Mouse (Mus musculus): ENCODE data around the gene Wiz. TPM values are rescaled to one million over a fixed set of nuclear protein-coding genes. Genes with fewer than 3 reads are reported as not detected.

Gene Wiz
- total RNA-seq, 1 experiment from 2014 or later = 58.3 TPM

- DNase-seq = no peak
These were observed 40.1 kb downstream of the Wiz start for GRCm38 (mm10) chr17:32349037-32349732.

DNA sequence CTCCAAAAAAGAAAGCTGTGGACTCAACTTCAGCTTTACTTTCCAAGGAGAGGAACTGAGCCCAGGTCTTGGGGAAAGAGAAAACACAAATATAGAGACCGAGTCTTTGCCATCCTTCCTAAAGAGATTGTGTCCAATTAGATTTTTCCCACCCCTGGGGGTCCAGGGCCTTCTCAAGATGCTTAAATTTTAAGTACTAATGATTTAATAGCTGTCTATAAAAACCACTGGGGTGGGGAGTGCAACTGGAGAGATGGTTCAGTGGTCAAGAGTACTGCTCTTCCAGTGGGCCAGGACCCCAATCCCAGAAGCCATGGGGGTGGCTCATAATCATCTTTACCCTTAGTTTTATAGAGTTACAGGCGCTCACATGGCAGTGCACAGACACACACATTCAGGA is 40.8 kb downstream of the Wiz start:
- no peak for DNase-seq

DNA sequence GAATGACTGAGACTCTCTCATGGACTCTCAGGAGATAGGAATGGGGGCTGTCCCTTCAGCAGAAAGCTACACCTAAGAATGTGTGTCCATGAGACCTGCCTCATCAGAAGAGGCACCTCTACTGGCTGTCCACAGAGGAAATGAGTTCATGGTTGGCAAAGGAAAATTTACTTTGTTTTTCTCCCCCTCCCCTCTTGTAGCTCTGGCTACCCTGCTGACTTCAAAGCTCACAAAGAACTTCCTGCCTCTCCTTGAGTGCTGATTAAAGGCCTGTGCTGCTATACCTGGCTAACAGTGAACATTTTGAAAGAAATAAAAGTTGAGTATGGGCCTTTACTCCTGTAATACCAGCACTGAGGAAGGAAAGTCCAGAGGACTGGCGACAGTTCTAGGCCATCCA is 48.1 kb downstream of the Wiz start:
- DNase-seq = no peak

DNA sequence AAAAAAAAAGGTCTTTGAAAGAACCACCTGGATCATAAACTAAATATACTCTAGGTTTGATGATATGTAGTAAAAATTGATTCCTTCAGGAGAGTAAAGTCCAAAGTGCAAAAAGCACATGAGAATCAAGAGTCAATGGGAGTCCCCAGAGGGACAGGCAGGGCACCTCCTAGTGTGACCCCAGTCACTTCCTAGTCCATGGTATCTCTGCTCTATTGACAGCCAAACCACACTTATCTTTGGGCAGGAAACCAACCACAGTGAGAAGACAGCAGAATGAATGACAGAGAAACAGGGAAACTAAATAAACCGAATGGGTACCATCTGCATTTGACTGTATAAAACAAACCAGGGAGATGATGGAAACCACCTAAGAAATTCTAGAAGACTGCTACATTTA is 49.1 kb downstream of the Wiz start:
- DNase-seq = no peak

DNA sequence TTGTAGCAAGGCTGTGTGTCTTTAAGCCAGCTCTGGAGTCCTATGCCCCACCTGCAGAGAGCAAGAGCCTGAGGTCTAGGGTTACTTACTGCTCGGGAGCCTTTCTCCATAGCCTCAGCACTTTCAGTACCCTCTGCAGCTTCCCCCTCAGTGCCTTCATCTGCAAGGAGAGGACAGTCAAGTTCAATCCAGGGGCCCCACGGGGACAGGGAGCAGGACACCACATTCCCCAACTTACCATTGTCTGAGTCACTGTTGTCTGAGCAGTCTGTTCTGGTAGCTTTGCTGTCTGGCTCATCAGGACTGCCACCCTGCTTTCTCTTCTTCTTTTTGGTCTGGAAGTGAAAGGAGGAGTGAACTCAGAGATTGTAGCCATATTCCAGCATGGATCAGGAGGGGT is 53.4 kb downstream of the Wiz start:
- no peak for DNase-seq

DNA sequence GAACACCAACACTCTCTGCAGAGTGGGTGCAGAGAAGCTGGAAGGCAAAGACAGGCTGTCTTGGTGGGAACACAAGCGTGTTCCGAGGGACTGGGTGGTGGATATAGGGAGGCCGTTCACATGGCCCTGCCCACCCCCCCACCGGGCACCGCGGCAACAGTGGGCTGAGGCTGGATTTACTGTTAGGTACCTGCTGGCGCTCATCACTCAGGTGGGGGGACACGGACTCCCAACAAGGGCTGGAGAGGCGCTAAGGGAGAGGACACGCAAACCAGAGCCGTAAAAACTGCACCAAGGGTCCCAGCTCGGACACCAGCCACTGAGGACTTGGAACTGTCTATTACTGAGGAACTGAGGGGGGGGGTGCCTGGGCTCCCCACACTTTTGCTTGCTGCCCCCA is 54.3 kb downstream of the Wiz start:
- no peak for DNase-seq

DNA sequence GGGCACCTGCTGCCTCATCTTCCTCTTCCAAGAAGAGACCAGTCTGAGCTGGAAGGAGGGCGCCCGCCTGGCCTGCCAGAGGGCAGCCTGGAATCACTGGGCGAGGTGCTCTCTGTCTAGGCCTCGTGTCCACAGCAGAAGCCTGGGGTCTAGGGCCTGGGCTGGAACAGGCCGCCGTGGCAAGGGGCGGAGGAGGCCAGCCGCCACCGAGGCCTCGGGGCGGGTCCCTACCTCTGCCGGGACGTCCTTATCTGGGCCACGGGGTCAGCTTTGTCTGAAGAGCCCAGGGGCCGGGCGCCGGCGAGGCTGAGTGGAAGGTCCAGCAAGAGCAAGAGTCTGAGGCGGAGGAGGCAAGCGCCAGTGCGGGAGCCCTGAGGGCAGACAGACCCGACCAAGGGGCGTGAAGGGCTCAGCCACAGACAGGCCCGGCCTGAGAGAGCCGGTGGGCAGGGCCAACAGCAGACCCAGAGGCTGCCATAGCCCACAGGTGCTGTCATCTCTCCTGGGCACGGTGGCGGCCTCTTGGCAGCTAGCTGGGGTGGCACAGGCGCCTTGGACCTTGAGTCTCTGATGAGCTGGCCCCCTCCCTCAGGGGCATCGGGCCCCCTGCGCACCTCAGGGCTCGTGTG is 55.5 kb downstream of the Wiz start:
- no peak for DNase-seq

GRCm38 (mm10) chr17:32327501-32327900 is 61.7 kb downstream of the Wiz start:
- no peak for DNase-seq

DNA sequence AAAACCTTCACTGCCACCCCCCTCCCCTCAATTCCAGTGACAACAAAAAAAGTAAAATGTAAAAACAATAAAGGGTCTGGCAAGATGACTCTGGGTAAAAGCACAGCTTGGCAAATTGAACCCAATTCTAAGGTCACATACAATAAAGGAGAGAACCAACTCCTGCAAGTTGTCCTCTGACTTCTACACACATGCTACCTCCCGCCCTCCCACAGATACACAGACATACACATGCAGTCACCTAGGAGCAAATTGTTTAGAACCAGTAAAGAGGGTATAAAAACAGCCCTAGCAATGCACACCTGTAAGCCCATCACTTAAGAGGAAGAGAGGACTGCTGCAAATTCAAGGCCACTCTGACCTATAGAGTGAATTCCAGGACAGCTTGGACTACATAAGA is 66.4 kb downstream of the Wiz start:
- DNase-seq = no peak

- no peak for DNase-seq
These were observed 67.4 kb downstream of the Wiz start for GRCm38 (mm10) chr17:32321836-32322235.

- no peak for DNase-seq
These were observed 67.9 kb downstream of the Wiz start for GRCm38 (mm10) chr17:32321390-32321734.

GRCm38 (mm10) chr17:32320597-32321389 is 68.4 kb downstream of the Wiz start, which contains the start of gene Akap8:
Gene Akap8, minus strand, starts transcription at chr17:32321238.
- peak; percentile 97 for DNase-seq

- DNase-seq = no peak
These were observed 69.3 kb downstream of the Wiz start for GRCm38 (mm10) chr17:32319950-32320349.

GRCm38 (mm10) chr17:32317708-32318107 is 71.5 kb downstream of the Wiz start:
- no peak for DNase-seq

GRCm38 (mm10) chr17:32317032-32317431 is 72.2 kb downstream of the Wiz start:
- DNase-seq = no peak

DNA sequence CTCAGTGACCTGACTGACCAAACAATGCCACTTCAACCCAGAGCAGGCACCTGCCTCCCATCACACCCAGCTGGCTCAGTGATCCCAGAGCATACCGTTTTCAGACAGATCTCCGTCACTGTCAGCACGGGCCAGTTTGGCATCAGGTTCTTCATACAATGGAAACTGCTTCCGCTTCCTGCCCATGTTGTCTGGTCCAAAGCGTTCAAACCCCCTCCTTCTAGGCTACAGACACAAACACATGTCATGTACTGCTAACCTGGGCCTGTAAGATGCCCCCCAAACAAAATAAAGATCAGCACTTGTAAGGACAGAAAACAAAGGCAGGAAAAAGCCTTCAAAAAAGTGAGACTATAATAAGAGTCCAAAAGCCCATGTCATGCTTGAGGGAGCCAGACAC is 73.7 kb downstream of the Wiz start:
- DNase-seq = no peak

- DNase-seq = no peak
These were observed 75.3 kb downstream of the Wiz start for GRCm38 (mm10) chr17:32313892-32314291.

DNA sequence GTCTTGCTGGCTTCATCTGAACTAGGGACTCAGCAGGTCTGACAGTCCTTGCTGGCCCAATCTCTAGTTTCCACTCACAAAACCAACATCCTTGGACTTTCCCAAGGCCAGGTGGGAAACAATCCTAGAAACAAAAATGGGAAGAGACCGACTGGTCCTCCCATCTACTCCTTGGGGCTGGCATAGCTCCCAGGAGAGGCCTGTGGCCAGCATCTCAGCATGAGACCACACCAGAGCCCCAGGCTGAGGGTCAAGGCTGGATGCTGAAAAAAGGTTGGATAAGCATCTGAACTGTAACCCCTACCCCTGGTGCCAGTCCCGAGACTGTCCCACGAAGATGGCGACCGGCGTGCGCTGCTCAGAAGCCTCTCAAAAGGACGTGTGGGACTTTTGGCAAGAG is 76.4 kb downstream of the Wiz start:
- no peak for DNase-seq

DNA sequence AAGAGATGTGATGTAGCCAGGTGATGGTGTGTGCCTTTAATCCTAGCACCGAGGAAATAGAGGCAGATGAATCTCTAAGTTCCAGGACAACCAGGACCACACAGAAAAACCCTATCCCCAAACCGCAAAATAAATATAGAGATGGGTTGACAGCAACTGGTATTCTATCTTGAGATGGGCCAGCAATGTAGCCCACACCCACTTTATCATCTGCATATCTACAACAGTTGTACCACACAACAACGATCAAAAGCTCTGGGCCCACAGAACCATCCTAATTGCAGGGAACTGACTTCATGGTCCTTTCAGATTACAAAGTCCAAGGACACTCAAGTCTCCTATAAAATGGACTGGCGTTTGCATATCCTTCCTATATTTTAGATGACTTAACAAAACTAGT is 81.3 kb downstream of the Wiz start:
- no peak for DNase-seq
